Mouse (Mus musculus) neural tube, embryonic 12.5 days (tissue): ENCODE results near the gene Lyrm7. TPM values are rescaled to one million over a fixed set of nuclear protein-coding genes. Genes with fewer than 3 reads are reported as not detected.

Source experiments
- ATAC-seq: fragments of 200-750 bp; cut with Nextera tagmentation; 2 replicates; pipeline ENCODE4 v1.8.0; 2017; ENCODE audit warnings: low read depth, mild to moderate bottlenecking, moderate TSS enrichment, moderate library complexity; ENCODE audit not compliant: low FRiP score
- H3K27ac ChIP-seq: fragments of 300-500 bp; sonication (generic); 2 replicates; pipeline ENCODE4 v1.5.1; 2016
- H3K27me3 ChIP-seq: fragments of 300-500 bp; sonication (generic); replicated peaks from 2 replicates; pipeline ENCODE4 v1.6.1; 2016; ENCODE audit warnings: mild to moderate bottlenecking
- H3K36me3 ChIP-seq: fragments of 300-500 bp; sonication (generic); 2 replicates; pipeline ENCODE4 v1.6.1; 2016; ENCODE audit warnings: mild to moderate bottlenecking
- H3K4me1 ChIP-seq: fragments of 300-500 bp; sonication (generic); 2 replicates; pipeline ENCODE4 v1.6.1; 2016
- H3K4me2 ChIP-seq: fragments of 300-500 bp; sonication (generic); replicated peaks from 2 replicates; pipeline ENCODE4 v1.6.1; 2016; ENCODE audit warnings: mild to moderate bottlenecking
- H3K4me3 ChIP-seq: fragments of 300-500 bp; sonication (generic); 2 replicates; pipeline ENCODE4 v1.5.1; 2016
- H3K9ac ChIP-seq: fragments of 300-500 bp; sonication (generic); 2 replicates; pipeline ENCODE4 v1.6.1; 2016; ENCODE audit warnings: mild to moderate bottlenecking
- H3K9me3 ChIP-seq: fragments of 300-500 bp; sonication (generic); 2 replicates; pipeline ENCODE4 v1.6.1; 2016; ENCODE audit warnings: mild to moderate bottlenecking
- WGBS: fragments of 180-500 bp; shearing (Covaris S2); methylation state at CpG from one replicate; pipeline ENCODE4 v1.1.7; 2016; 5-methylcytosine and 5-hydroxymethylcytosine counted together
- polyA plus RNA-seq: library from polyadenylated mRNA; unstranded; fragments of >200 nt; fragmentation: Nextera tagmentation; extraction: Ambion mirVana; gene quantifications from 2 replicates; pipeline ENCODE4 v1.2.1, GENCODE M21; 2016

Gene Lyrm7
- polyA plus RNA-seq, 1 experiment from 2014 or later, result 7.4 TPM

- Histone ChIP-seq H3K27me3 (no peaks in the 10 kb centered on the region), H3K4me1 (peaks cover 13% of the 10 kb centered on the region), H3K4me3 (no peak overlapping the region), H3K4me2 (no peak overlapping the region), H3K9ac (no peak overlapping the region), H3K36me3 (no peaks in the 10 kb centered on the region), H3K9me3 (no peaks in the 10 kb centered on the region), H3K27ac (no peak overlapping the region)
- 88% methylated on average over 9 of the region's 9 CpGs for WGBS
- no peak for ATAC-seq
These were observed 53.0 kb downstream of the Lyrm7 start for GRCm38 (mm10) chr11:54807669-54808068.

GRCm38 (mm10) chr11:54806891-54807290, 53.8 kb downstream of the Lyrm7 start:
- ATAC-seq, result no peak
- Histone ChIP-seq H3K9ac (no peak overlapping the region), H3K4me3 (no peak overlapping the region), H3K27me3 (no peaks in the 10 kb centered on the region), H3K4me2 (no peak overlapping the region), H3K4me1 (peaks cover 7% of the 10 kb centered on the region), H3K36me3 (no peaks in the 10 kb centered on the region), H3K9me3 (no peaks in the 10 kb centered on the region), H3K27ac (no peak overlapping the region)
- WGBS, result 98% methylated on average over 28 of the region's 28 CpGs

- ATAC-seq, result no peak
- no peak overlapping the region for H3K4me2 ChIP-seq
- no peak overlapping the region for H3K9ac ChIP-seq
- no peaks in the 10 kb centered on the region for H3K36me3 ChIP-seq
- no peaks in the 10 kb centered on the region for H3K9me3 ChIP-seq
- no peaks in the 10 kb centered on the region for H3K27me3 ChIP-seq
- no peak overlapping the region for H3K27ac ChIP-seq
- 91% methylated on average over 4 of the region's 4 CpGs for WGBS
- H3K4me3 ChIP-seq, result no peak overlapping the region
- no peaks in the 10 kb centered on the region for H3K4me1 ChIP-seq
These were observed 55.5 kb downstream of the Lyrm7 start for GRCm38 (mm10) chr11:54805196-54805595.

DNA sequence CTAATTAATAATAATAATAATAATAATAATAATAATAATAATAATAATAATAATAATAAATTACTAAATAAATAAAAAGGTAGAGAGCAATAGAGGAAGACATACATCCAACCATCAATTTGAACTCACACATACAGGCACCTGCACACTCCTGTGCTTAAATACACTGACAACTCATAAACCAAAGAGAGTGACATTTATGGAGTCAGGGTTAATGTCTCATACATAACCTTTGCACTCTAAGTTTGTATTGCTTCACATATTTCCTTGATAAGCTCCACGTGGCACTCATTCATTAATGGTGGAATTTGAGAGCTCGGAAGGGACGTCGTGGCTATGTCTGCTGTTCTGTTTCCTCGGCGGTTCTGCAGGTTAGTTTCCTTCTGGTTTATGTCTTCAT, 58.1 kb downstream of the Lyrm7 start:
- no peak for ATAC-seq
- WGBS, result 76% methylated on average over 6 of the region's 6 CpGs
- Histone ChIP-seq H3K4me3 (no peak overlapping the region), H3K9me3 (no peaks in the 10 kb centered on the region), H3K4me2 (no peak overlapping the region), H3K27ac (no peak overlapping the region), H3K9ac (no peak overlapping the region), H3K4me1 (no peaks in the 10 kb centered on the region), H3K27me3 (no peaks in the 10 kb centered on the region), H3K36me3 (no peaks in the 10 kb centered on the region)

- 84% methylated on average over 6 of the region's 6 CpGs for WGBS
- no peaks in the 10 kb centered on the region for H3K9me3 ChIP-seq
- ATAC-seq, result no peak
- H3K4me1 ChIP-seq, result no peaks in the 10 kb centered on the region
- no peak overlapping the region for H3K27ac ChIP-seq
- no peak overlapping the region for H3K9ac ChIP-seq
- H3K4me3 ChIP-seq, result no peak overlapping the region
- H3K4me2 ChIP-seq, result no peak overlapping the region
- no peaks in the 10 kb centered on the region for H3K27me3 ChIP-seq
- H3K36me3 ChIP-seq, result no peaks in the 10 kb centered on the region
These were observed 58.7 kb downstream of the Lyrm7 start for GRCm38 (mm10) chr11:54801791-54802558.

DNA sequence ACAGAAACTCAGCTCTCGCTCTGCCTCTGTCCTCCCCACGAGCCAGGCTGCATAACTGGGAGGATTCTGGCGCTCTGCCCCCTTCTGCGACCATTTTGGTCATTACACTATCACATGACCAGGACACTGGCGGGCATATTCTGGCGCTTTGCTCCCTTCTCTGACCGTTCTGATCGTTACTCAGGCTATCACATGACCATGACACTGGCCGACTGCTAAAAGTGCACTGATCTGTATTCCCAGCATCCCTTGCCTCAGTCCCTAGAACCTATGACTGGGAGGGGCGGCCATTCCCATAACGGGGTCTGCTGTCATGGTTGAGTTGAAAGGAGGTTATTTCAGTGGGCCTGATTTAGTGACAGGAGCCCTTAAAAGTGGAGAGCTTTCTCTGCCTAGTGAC, 64.2 kb downstream of the Lyrm7 start:
- H3K36me3 ChIP-seq, result no peaks in the 10 kb centered on the region
- H3K9me3 ChIP-seq, result no peaks in the 10 kb centered on the region
- H3K27ac ChIP-seq, result no peak overlapping the region
- H3K4me3 ChIP-seq, result no peak overlapping the region
- no peaks in the 10 kb centered on the region for H3K27me3 ChIP-seq
- 87% methylated on average over 11 of the region's 11 CpGs for WGBS
- no peak for ATAC-seq
- H3K4me2 ChIP-seq, result no peak overlapping the region
- no peak overlapping the region for H3K9ac ChIP-seq
- H3K4me1 ChIP-seq, result no peaks in the 10 kb centered on the region

DNA sequence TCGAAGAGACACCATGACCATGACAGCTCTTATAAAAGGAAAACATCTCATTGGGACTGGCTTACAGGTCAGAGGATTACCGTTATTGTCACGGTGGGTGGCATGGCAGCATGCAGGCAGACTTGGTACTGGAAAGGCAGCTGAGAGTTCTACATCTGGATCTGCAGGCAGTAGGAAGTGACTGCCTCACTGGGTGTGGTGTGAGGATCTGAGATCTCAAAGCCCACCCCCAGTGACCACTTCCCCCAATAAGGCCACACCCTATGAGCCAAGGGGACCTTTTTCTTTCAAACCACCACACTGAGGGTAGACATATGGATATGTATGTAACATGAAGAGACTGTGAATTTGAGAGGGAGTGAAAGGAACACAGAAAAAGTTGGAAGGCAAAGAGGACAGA, 66.0 kb downstream of the Lyrm7 start:
- no peak for ATAC-seq
- H3K36me3 ChIP-seq, result no peaks in the 10 kb centered on the region
- H3K4me2 ChIP-seq, result no peak overlapping the region
- no peak overlapping the region for H3K27ac ChIP-seq
- WGBS, result 84% methylated on average over 3 of the region's 3 CpGs
- no peaks in the 10 kb centered on the region for H3K27me3 ChIP-seq
- H3K4me3 ChIP-seq, result no peak overlapping the region
- no peaks in the 10 kb centered on the region for H3K4me1 ChIP-seq
- no peaks in the 10 kb centered on the region for H3K9me3 ChIP-seq
- no peak overlapping the region for H3K9ac ChIP-seq

DNA sequence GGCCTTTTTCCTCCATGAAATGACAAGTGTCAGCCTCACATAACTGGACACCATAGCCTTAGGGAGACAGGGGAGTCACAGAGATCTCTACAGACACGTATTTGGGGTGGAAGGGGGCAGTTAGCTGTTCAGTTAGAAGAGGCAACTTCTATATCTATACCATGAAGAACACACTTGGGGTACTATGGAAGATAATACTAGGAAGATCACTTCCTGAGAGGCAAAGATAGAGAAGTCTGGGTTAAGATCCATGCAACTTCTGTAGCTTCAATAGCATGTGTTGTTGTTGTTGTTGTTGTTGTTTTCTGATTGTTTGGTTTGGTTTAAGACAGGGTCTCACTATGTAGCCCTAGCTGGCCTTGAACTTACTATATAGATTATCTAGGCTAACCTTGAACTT, 67.5 kb downstream of the Lyrm7 start:
- H3K4me3 ChIP-seq, result no peak overlapping the region
- no peak for ATAC-seq
- no peaks in the 10 kb centered on the region for H3K27me3 ChIP-seq
- no peak overlapping the region for H3K4me2 ChIP-seq
- no peak overlapping the region for H3K9ac ChIP-seq
- no peak overlapping the region for H3K27ac ChIP-seq
- no peaks in the 10 kb centered on the region for H3K36me3 ChIP-seq
- H3K9me3 ChIP-seq, result no peaks in the 10 kb centered on the region
- 58% methylated on average over 1 of the region's 1 CpGs for WGBS
- no peaks in the 10 kb centered on the region for H3K4me1 ChIP-seq

DNA sequence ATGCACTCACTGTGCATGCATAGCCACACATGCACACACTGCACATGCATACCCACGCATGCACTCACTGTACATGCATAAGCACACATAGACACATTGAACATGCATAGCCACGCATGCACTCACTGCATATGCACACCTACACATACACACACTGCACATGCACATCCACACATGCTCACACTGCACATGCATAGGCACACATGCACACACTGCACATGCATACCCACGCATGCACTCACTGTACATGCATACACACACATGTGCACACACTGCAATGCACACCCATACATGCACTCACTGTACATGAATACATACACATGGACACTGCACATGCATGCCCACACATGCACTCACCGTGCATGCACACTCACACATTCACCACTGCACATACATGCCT, 69.3 kb downstream of the Lyrm7 start:
- no peaks in the 10 kb centered on the region for H3K36me3 ChIP-seq
- H3K27me3 ChIP-seq, result no peaks in the 10 kb centered on the region
- H3K27ac ChIP-seq, result no peak overlapping the region
- H3K4me1 ChIP-seq, result peaks cover under 1% of the 10 kb centered on the region; the same call in 1 of the 2 replicates
- ATAC-seq, result no peak
- no peaks in the 10 kb centered on the region for H3K9me3 ChIP-seq
- H3K4me2 ChIP-seq, result no peak overlapping the region
- no peak overlapping the region for H3K9ac ChIP-seq
- 94% methylated on average over 4 of the region's 4 CpGs for WGBS
- no peak overlapping the region for H3K4me3 ChIP-seq

DNA sequence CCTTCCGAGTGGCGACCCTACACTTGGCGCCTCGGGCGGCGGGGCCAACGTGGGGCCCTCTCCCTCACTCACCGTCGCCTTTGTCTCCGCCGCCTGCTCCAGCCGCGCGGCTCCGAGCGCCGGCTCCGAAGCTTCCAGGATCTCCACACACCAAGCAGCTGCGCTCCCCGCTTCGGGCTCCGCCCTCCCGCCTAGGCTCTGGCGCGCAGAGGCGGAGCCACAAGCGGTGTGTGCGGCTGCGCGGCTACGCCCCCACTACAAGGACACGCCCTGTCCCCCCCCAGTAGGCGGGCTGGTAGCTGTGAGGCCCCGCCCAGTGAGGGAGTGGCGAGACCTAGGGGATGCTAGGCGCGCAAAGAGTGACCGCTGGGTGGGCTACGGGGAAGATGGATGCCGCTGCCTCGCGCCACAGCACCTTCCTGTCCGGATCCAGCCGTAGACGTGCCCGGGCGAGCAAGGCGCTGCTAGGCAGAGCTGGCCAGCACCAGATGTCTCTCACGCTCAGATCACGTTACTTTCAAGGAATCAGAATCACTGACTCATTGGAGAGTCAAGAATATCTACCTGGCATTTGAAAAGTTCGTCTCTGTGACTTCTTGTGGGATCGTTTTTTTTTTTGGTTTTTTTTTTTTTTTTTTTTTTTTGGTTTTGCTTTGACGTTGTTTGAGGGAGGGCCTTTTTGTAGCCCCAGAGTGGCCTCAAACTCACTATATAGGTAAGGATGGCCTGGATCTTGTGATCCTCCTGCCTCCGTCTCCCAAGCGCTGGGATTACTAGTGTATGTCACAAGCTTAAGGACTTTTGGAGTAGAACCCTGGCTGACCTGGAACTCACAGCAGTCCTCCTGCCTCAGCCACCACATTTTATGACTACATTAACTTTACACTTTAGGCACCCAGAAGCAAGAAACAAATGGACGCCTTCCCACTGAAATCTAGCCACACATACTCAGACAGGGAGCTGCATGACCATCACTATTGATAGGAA, 72.9 kb downstream of the Lyrm7 start, which contains the start of gene Cdc42se2:
Gene Cdc42se2 (minus strand): TSS at position 188 of the 987 bp plus-strand sequence.
- Histone ChIP-seq H3K4me3 (peak within 1 kb of the TSS; percentile 91), H3K9me3 (no peaks in the 10 kb centered on the region), H3K27ac (peak within 1 kb of the TSS; percentile 95), H3K27me3 (no peaks in the 10 kb centered on the region), H3K4me2 (peak within 1 kb of the TSS; percentile 69), H3K9ac (peak within 1 kb of the TSS; percentile 91), H3K4me1 (peaks cover 17% of the 10 kb centered on the region), H3K36me3 (0 out of 2 replicates have a peak, but pooled peaks cover 5% of the 10 kb centered on the region)
- peak; percentile 98 for ATAC-seq
- 4% methylated on average over 56 of the region's 56 CpGs for WGBS

GRCm38 (mm10) chr11:54786858-54787487, 73.7 kb downstream of the Lyrm7 start:
- H3K4me1 ChIP-seq, result peaks cover 21% of the 10 kb centered on the region
- ATAC-seq, result peak; percentile 48
- under 1% methylated on average over 54 of the region's 54 CpGs for WGBS

GRCm38 (mm10) chr11:54785566-54785965, 75.2 kb downstream of the Lyrm7 start:
- H3K9ac ChIP-seq, result no peak overlapping the region
- no peaks in the 10 kb centered on the region for H3K9me3 ChIP-seq
- H3K36me3 ChIP-seq, result 0 out of 2 replicates have a peak, but pooled peaks cover 5% of the 10 kb centered on the region
- H3K4me3 ChIP-seq, result no peak overlapping the region
- no peak overlapping the region for H3K27ac ChIP-seq
- peaks cover 23% of the 10 kb centered on the region for H3K4me1 ChIP-seq
- peak overlapping the region; percentile 69 for H3K4me2 ChIP-seq
- no peaks in the 10 kb centered on the region for H3K27me3 ChIP-seq
- no peak for ATAC-seq
- 86% methylated on average over 3 of the region's 3 CpGs for WGBS

More at GRCm38 (mm10) chr11:54786858-54787487, 73.7 kb downstream of the Lyrm7 start:
- peak overlapping the region; percentile 69 for H3K4me2 ChIP-seq
- peak overlapping the region; percentile 91 for H3K4me3 ChIP-seq
- H3K27me3 ChIP-seq, result no peaks in the 10 kb centered on the region
- peak overlapping the region; percentile 95 for H3K27ac ChIP-seq
- H3K9me3 ChIP-seq, result no peaks in the 10 kb centered on the region
- H3K9ac ChIP-seq, result peak overlapping the region; percentile 91
- H3K36me3 ChIP-seq, result 0 out of 2 replicates have a peak, but pooled peaks cover 5% of the 10 kb centered on the region
